Mouse (Mus musculus): ENCODE measurements around the gene Usp9x. TPM values are rescaled to one million over a fixed set of nuclear protein-coding genes. Genes with fewer than 3 reads are reported as not detected.

Gene Usp9x
- polyA plus RNA-seq, 1 experiment from 2014 or later: 68.7 TPM

- Histone ChIP-seq H3K27ac (ENCODE audit: low read depth, low read length) (no peak overlapping the region), H3K9ac (ENCODE audit: low read length) (no peak overlapping the region), H3K4me3 (ENCODE audit: low read depth, low read length) (no peak overlapping the region), H3K27me3 (ENCODE audit: control insufficient read depth, insufficient read depth, low read length) (no peaks in the 10 kb centered on the region), H3K4me1 (ENCODE audit: control insufficient read depth, insufficient read depth, low read length) (no peaks in the 10 kb centered on the region), H3K9me3 (ENCODE audit: control insufficient read depth, low read length) (no peaks in the 10 kb centered on the region), H3K4me2 (ENCODE audit: low read depth) (no peak overlapping the region), H3K36me3 (ENCODE audit: control insufficient read depth, insufficient read depth, low read length) (no peaks in the 10 kb centered on the region)
- WGBS: 88% methylated on average over 7 of the region's 9 CpGs
- no peak for DNase-seq (ENCODE audit: low spot score)
- no peak for ATAC-seq (ENCODE audit: insufficient read depth, low FRiP score, low TSS enrichment)
These were observed 6.9 kb upstream of the Usp9x start for GRCm38 (mm10) chrX:13064273-13064925.

- no peaks in the 10 kb centered on the region for H3K9me3 ChIP-seq (ENCODE audit: control insufficient read depth, low read length)
- no peaks in the 10 kb centered on the region for H3K36me3 ChIP-seq (ENCODE audit: control insufficient read depth, insufficient read depth, low read length)
- peak overlapping the region; percentile 93 for H3K27ac ChIP-seq (ENCODE audit: low read depth, low read length)
- H3K4me2 ChIP-seq (ENCODE audit: low read depth): peak overlapping the region; percentile 39
- H3K4me3 ChIP-seq (ENCODE audit: low read depth, low read length): peak overlapping the region; percentile 72
- DNase-seq (ENCODE audit: low spot score) (no peak), ATAC-seq (ENCODE audit: insufficient read depth, low FRiP score, low TSS enrichment) (no peak; the same call in none of the 2 replicates)
- H3K9ac ChIP-seq (ENCODE audit: low read length): peak overlapping the region; percentile 10; the same call in 1 of the 2 replicates
- WGBS: 33% methylated on average over 8 of the region's 8 CpGs
- H3K4me1 ChIP-seq (ENCODE audit: control insufficient read depth, insufficient read depth, low read length): no peaks in the 10 kb centered on the region
- H3K27me3 ChIP-seq (ENCODE audit: control insufficient read depth, insufficient read depth, low read length): no peaks in the 10 kb centered on the region
These were observed 1.1 kb upstream of the Usp9x start for GRCm38 (mm10) chrX:13070206-13070572.

GRCm38 (mm10) chrX:13070573-13071240 is 591 bp upstream of the Usp9x start:
- Histone ChIP-seq H3K4me2 (ENCODE audit: low read depth) (peak overlapping the region; percentile 39), H3K9ac (ENCODE audit: low read length) (peak overlapping the region; percentile 58), H3K36me3 (ENCODE audit: control insufficient read depth, insufficient read depth, low read length) (no peaks in the 10 kb centered on the region), H3K4me1 (ENCODE audit: control insufficient read depth, insufficient read depth, low read length) (no peaks in the 10 kb centered on the region), H3K27me3 (ENCODE audit: control insufficient read depth, insufficient read depth, low read length) (no peaks in the 10 kb centered on the region), H3K9me3 (ENCODE audit: control insufficient read depth, low read length) (no peaks in the 10 kb centered on the region), H3K4me3 (ENCODE audit: low read depth, low read length) (peak overlapping the region; percentile 72), H3K27ac (ENCODE audit: low read depth, low read length) (peak overlapping the region; percentile 93)
- ATAC-seq (ENCODE audit: insufficient read depth, low FRiP score, low TSS enrichment) (peak; percentile 91), DNase-seq (ENCODE audit: low spot score) (peak; percentile 90)
- WGBS: 17% methylated on average over 30 of the region's 35 CpGs

- DNase-seq (ENCODE audit: low spot score) (peak; percentile 55), ATAC-seq (ENCODE audit: insufficient read depth, low FRiP score, low TSS enrichment) (peak; percentile 18)
- no peaks in the 10 kb centered on the region for H3K4me1 ChIP-seq (ENCODE audit: control insufficient read depth, insufficient read depth, low read length)
- 16% methylated on average over 32 of the region's 67 CpGs for WGBS
- H3K36me3 ChIP-seq (ENCODE audit: control insufficient read depth, insufficient read depth, low read length): no peaks in the 10 kb centered on the region
- H3K27me3 ChIP-seq (ENCODE audit: control insufficient read depth, insufficient read depth, low read length): no peaks in the 10 kb centered on the region
- peak overlapping the region; percentile 33 for H3K4me2 ChIP-seq (ENCODE audit: low read depth)
- no peaks in the 10 kb centered on the region for H3K9me3 ChIP-seq (ENCODE audit: control insufficient read depth, low read length)
- peak overlapping the region; percentile 72 for H3K4me3 ChIP-seq (ENCODE audit: low read depth, low read length)
- peak overlapping the region; percentile 85 for H3K27ac ChIP-seq (ENCODE audit: low read depth, low read length)
- H3K9ac ChIP-seq (ENCODE audit: low read length): peak overlapping the region; percentile 90
These were observed 620 bp downstream of the Usp9x start for GRCm38 (mm10) chrX:13071776-13072460.

- Histone ChIP-seq H3K4me2 (ENCODE audit: low read depth) (peak overlapping the region; percentile 33), H3K9ac (ENCODE audit: low read length) (peak overlapping the region; percentile 90), H3K27me3 (ENCODE audit: control insufficient read depth, insufficient read depth, low read length) (no peaks in the 10 kb centered on the region), H3K36me3 (ENCODE audit: control insufficient read depth, insufficient read depth, low read length) (no peaks in the 10 kb centered on the region), H3K27ac (ENCODE audit: low read depth, low read length) (peak overlapping the region; percentile 85), H3K4me3 (ENCODE audit: low read depth, low read length) (peak overlapping the region; percentile 72), H3K9me3 (ENCODE audit: control insufficient read depth, low read length) (no peaks in the 10 kb centered on the region), H3K4me1 (ENCODE audit: control insufficient read depth, insufficient read depth, low read length) (no peaks in the 10 kb centered on the region)
- ATAC-seq (ENCODE audit: insufficient read depth, low FRiP score, low TSS enrichment) (peak; percentile 28), DNase-seq (ENCODE audit: low spot score) (peak; percentile 75)
- WGBS: 14% methylated on average over 61 of the region's 73 CpGs
These were observed 1.2 kb downstream of the Usp9x start for GRCm38 (mm10) chrX:13072461-13072982.

- H3K4me2 ChIP-seq (ENCODE audit: low read depth): no peak overlapping the region
- no peak for ATAC-seq (ENCODE audit: insufficient read depth, low FRiP score, low TSS enrichment)
- no peak overlapping the region for H3K9ac ChIP-seq (ENCODE audit: low read length)
- no peaks in the 10 kb centered on the region for H3K4me1 ChIP-seq (ENCODE audit: control insufficient read depth, insufficient read depth, low read length)
- no peaks in the 10 kb centered on the region for H3K36me3 ChIP-seq (ENCODE audit: control insufficient read depth, insufficient read depth, low read length)
- no peak overlapping the region for H3K4me3 ChIP-seq (ENCODE audit: low read depth, low read length)
- H3K27me3 ChIP-seq (ENCODE audit: control insufficient read depth, insufficient read depth, low read length): no peaks in the 10 kb centered on the region
- no peak overlapping the region for H3K27ac ChIP-seq (ENCODE audit: low read depth, low read length)
- H3K9me3 ChIP-seq (ENCODE audit: control insufficient read depth, low read length): no peaks in the 10 kb centered on the region
- WGBS: 75% methylated on average over 1 of the region's 1 CpGs
- no peak for DNase-seq (ENCODE audit: low spot score)
These were observed 14.3 kb downstream of the Usp9x start for GRCm38 (mm10) chrX:13085621-13086020.

- Histone ChIP-seq H3K27ac (ENCODE audit: low read depth, low read length) (no peak overlapping the region), H3K4me2 (ENCODE audit: low read depth) (no peak overlapping the region), H3K9me3 (ENCODE audit: control insufficient read depth, low read length) (no peaks in the 10 kb centered on the region), H3K9ac (ENCODE audit: low read length) (no peak overlapping the region), H3K27me3 (ENCODE audit: control insufficient read depth, insufficient read depth, low read length) (no peaks in the 10 kb centered on the region), H3K4me3 (ENCODE audit: low read depth, low read length) (no peak overlapping the region), H3K4me1 (ENCODE audit: control insufficient read depth, insufficient read depth, low read length) (no peaks in the 10 kb centered on the region), H3K36me3 (ENCODE audit: control insufficient read depth, insufficient read depth, low read length) (no peaks in the 10 kb centered on the region)
- DNase-seq (ENCODE audit: low spot score) (no peak), ATAC-seq (ENCODE audit: insufficient read depth, low FRiP score, low TSS enrichment) (no peak)
- WGBS: 81% methylated on average over 1 of the region's 1 CpGs
These were observed 25.7 kb downstream of the Usp9x start for GRCm38 (mm10) chrX:13096985-13097384.

GRCm38 (mm10) chrX:13206514-13206913 is 135.2 kb downstream of the Usp9x start:
- no peaks in the 10 kb centered on the region for H3K4me1 ChIP-seq (ENCODE audit: control insufficient read depth, insufficient read depth, low read length)
- no peak overlapping the region for H3K4me3 ChIP-seq (ENCODE audit: low read depth, low read length)
- ATAC-seq (ENCODE audit: insufficient read depth, low FRiP score, low TSS enrichment) (no peak), DNase-seq (ENCODE audit: low spot score) (no peak)
- no peaks in the 10 kb centered on the region for H3K9me3 ChIP-seq (ENCODE audit: control insufficient read depth, low read length)
- no peak overlapping the region for H3K27ac ChIP-seq (ENCODE audit: low read depth, low read length)
- no peak overlapping the region for H3K4me2 ChIP-seq (ENCODE audit: low read depth)
- H3K9ac ChIP-seq (ENCODE audit: low read length): no peak overlapping the region
- WGBS: 18% methylated on average over 7 of the region's 7 CpGs
- H3K36me3 ChIP-seq (ENCODE audit: control insufficient read depth, insufficient read depth, low read length): no peaks in the 10 kb centered on the region
- no peaks in the 10 kb centered on the region for H3K27me3 ChIP-seq (ENCODE audit: control insufficient read depth, insufficient read depth, low read length)

All from neural tube, embryonic 11.5 days (tissue).